Mouse (Mus musculus): ENCODE measurements around the gene Klc2. TPM values are rescaled to one million over a fixed set of nuclear protein-coding genes. Genes with fewer than 3 reads are reported as not detected.

The Klc2 gene
- polyA plus RNA-seq, 1 experiment from 2014 or later: 24.5 TPM

- no peaks in the 10 kb centered on the region for H3K36me3 ChIP-seq (ENCODE audit: control insufficient read depth, insufficient read depth, low read length)
- H3K27ac ChIP-seq (ENCODE audit: low read depth, low read length): peak overlapping the region; percentile 64
- peaks cover 29% of the 10 kb centered on the region for H3K4me1 ChIP-seq (ENCODE audit: control insufficient read depth, insufficient read depth, low read length)
- H3K27me3 ChIP-seq (ENCODE audit: control insufficient read depth, insufficient read depth, low read length): peaks cover 12% of the 10 kb centered on the region
- H3K9ac ChIP-seq (ENCODE audit: low read depth, low read length): peak overlapping the region; percentile 51; the same call in 1 of the 2 replicates
- peak overlapping the region; percentile 52 for H3K4me2 ChIP-seq (replicated peaks; ENCODE audit: low read depth, low read length)
- no peaks in the 10 kb centered on the region for H3K9me3 ChIP-seq (ENCODE audit: control insufficient read depth, low read length)
- H3K4me3 ChIP-seq (ENCODE audit: low read length): peak overlapping the region; percentile 46
- ATAC-seq (ENCODE audit: low FRiP score, low TSS enrichment): peak; percentile 24
- WGBS: 2% methylated on average over 20 of the region's 20 CpGs
Observed at GRCm38 (mm10) chr19:5072389-5073019, 45.9 kb downstream of the Klc2 start.

DNA sequence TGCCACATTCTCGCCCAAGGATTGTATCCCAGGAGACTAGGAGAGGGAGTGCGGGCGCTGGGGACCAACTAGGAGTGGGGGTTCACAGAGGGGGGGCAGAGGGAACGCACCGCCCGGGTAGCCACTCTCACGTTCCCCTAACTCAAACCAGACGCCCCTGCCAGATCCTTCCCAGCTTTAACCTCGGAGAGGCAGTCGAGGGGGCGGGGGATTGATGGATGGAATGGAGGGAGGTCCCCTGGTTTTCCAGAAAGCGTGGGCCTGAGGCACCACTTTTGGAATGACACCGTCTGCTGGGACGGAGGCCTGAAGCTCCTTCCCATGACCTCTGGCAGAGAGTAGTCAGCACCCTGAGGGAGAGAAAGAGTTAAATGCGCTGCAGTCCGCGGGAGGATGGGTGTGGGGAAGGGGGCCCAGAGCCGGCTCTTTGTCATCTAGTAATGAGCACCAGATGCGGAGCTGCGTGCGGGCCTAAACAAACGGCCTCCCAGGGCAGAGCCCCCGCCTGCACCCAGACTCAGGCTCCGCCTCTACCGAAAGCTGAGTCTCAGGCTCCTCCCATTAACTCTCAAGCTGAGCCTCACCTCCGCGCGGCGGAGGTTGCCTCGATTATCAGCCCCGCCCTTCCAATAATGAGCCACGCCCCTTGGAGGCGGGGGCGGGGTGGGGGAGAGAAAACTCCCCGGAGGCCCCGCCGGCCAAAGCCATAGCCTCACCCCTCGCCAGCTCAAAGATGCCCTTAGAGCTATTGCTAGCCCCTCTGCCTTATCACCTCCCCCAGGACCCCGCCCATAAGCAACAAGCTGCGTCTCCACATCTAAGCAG lies 46.6 kb downstream of the Klc2 start:
- Histone ChIP-seq H3K4me2 (replicated peaks; ENCODE audit: low read depth, low read length) (peak overlapping the region; percentile 52), H3K27me3 (ENCODE audit: control insufficient read depth, insufficient read depth, low read length) (peaks cover 12% of the 10 kb centered on the region), H3K4me1 (ENCODE audit: control insufficient read depth, insufficient read depth, low read length) (peaks cover 37% of the 10 kb centered on the region), H3K4me3 (ENCODE audit: low read length) (peak overlapping the region; percentile 46), H3K9ac (ENCODE audit: low read depth, low read length) (peak overlapping the region; percentile 51), H3K27ac (ENCODE audit: low read depth, low read length) (peak overlapping the region; percentile 82), H3K9me3 (ENCODE audit: control insufficient read depth, low read length) (no peaks in the 10 kb centered on the region), H3K36me3 (ENCODE audit: control insufficient read depth, insufficient read depth, low read length) (no peaks in the 10 kb centered on the region)
- peak; percentile 84 for ATAC-seq (ENCODE audit: low FRiP score, low TSS enrichment)
- 2% methylated on average over 40 of the region's 40 CpGs for WGBS

DNA sequence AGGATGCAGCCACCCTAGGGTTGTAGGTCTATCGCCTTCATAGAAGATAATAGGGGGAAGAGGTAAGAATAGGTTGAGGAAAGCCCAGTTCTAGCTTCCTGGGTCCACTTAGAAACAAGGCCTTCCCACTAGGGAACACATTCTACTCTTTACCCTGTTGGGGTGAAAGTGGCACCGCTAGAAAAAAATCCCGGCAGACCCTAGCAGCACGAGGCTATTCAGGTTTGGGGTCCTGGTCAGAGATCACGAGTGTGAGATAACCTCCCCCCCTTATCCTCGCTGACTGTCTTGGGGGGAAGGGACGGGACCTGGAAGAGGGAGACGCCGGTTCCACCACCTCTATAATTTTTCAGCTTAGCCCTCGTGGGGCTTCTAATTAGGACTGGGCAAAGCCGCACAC lies 47.3 kb downstream of the Klc2 start:
- peaks cover 37% of the 10 kb centered on the region for H3K4me1 ChIP-seq (ENCODE audit: control insufficient read depth, insufficient read depth, low read length)
- H3K9ac ChIP-seq (ENCODE audit: low read depth, low read length): peak overlapping the region; percentile 51
- H3K27ac ChIP-seq (ENCODE audit: low read depth, low read length): peak overlapping the region; percentile 82
- 12% methylated on average over 11 of the region's 11 CpGs for WGBS
- peak overlapping the region; percentile 52 for H3K4me2 ChIP-seq (replicated peaks; ENCODE audit: low read depth, low read length)
- ATAC-seq (ENCODE audit: low FRiP score, low TSS enrichment): no peak
- H3K36me3 ChIP-seq (ENCODE audit: control insufficient read depth, insufficient read depth, low read length): no peaks in the 10 kb centered on the region
- H3K9me3 ChIP-seq (ENCODE audit: control insufficient read depth, low read length): no peaks in the 10 kb centered on the region
- peak overlapping the region; percentile 46 for H3K4me3 ChIP-seq (ENCODE audit: low read length)
- H3K27me3 ChIP-seq (ENCODE audit: control insufficient read depth, insufficient read depth, low read length): peaks cover 12% of the 10 kb centered on the region

DNA sequence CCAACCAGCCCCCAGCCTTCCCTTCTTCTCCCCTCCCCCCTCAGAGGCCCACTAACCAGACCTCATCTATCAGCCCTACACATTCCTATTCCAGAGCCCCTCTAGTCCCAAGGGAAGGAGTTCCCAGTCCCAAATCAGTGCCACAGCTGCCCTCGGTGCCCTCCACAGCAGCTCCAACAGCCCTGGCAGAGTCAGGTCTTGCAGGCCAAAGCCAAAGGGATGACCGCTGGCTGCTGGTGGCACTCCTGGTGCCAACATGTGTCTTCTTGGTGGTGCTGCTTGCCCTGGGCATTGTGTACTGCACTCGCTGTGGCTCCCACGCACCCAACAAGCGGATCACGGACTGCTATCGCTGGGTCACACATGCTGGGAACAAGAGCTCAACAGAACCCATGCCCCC lies 48.4 kb downstream of the Klc2 start:
- no peak for ATAC-seq (ENCODE audit: low FRiP score, low TSS enrichment)
- Histone ChIP-seq H3K9me3 (ENCODE audit: control insufficient read depth, low read length) (no peaks in the 10 kb centered on the region), H3K27me3 (ENCODE audit: control insufficient read depth, insufficient read depth, low read length) (peaks cover 9% of the 10 kb centered on the region), H3K4me3 (ENCODE audit: low read length) (peak overlapping the region; percentile 46), H3K9ac (ENCODE audit: low read depth, low read length) (peak overlapping the region; percentile 51; the same call in 1 of the 2 replicates), H3K4me2 (replicated peaks; ENCODE audit: low read depth, low read length) (peak overlapping the region; percentile 52), H3K36me3 (ENCODE audit: control insufficient read depth, insufficient read depth, low read length) (no peaks in the 10 kb centered on the region), H3K27ac (ENCODE audit: low read depth, low read length) (peak overlapping the region; percentile 42; the same call in 1 of the 2 replicates), H3K4me1 (ENCODE audit: control insufficient read depth, insufficient read depth, low read length) (peaks cover 45% of the 10 kb centered on the region)
- 82% methylated on average over 7 of the region's 7 CpGs for WGBS

DNA sequence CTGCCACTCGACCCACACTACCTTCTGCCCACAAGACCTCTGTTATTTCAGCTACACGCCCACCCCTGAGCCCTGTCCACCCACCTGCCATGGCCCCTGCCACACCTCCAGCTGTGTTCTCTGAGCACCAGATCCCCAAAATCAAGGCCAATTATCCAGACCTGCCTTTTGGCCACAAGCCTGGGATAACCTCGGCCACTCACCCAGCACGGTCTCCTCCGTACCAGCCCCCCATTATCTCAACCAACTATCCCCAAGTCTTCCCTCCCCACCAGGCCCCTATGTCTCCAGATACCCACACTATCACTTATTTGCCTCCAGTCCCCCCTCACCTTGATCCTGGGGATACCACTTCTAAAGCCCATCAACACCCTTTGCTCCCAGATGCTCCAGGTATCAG lies 48.9 kb downstream of the Klc2 start:
- peak overlapping the region; percentile 46 for H3K4me3 ChIP-seq (ENCODE audit: low read length)
- H3K9ac ChIP-seq (ENCODE audit: low read depth, low read length): no peak overlapping the region
- peaks cover 47% of the 10 kb centered on the region for H3K4me1 ChIP-seq (ENCODE audit: control insufficient read depth, insufficient read depth, low read length)
- no peaks in the 10 kb centered on the region for H3K36me3 ChIP-seq (ENCODE audit: control insufficient read depth, insufficient read depth, low read length)
- 78% methylated on average over 5 of the region's 5 CpGs for WGBS
- peaks cover 9% of the 10 kb centered on the region for H3K27me3 ChIP-seq (ENCODE audit: control insufficient read depth, insufficient read depth, low read length)
- H3K9me3 ChIP-seq (ENCODE audit: control insufficient read depth, low read length): no peaks in the 10 kb centered on the region
- peak overlapping the region; percentile 52 for H3K4me2 ChIP-seq (replicated peaks; ENCODE audit: low read depth, low read length)
- no peak for ATAC-seq (ENCODE audit: low FRiP score, low TSS enrichment)
- no peak overlapping the region for H3K27ac ChIP-seq (ENCODE audit: low read depth, low read length)

DNA sequence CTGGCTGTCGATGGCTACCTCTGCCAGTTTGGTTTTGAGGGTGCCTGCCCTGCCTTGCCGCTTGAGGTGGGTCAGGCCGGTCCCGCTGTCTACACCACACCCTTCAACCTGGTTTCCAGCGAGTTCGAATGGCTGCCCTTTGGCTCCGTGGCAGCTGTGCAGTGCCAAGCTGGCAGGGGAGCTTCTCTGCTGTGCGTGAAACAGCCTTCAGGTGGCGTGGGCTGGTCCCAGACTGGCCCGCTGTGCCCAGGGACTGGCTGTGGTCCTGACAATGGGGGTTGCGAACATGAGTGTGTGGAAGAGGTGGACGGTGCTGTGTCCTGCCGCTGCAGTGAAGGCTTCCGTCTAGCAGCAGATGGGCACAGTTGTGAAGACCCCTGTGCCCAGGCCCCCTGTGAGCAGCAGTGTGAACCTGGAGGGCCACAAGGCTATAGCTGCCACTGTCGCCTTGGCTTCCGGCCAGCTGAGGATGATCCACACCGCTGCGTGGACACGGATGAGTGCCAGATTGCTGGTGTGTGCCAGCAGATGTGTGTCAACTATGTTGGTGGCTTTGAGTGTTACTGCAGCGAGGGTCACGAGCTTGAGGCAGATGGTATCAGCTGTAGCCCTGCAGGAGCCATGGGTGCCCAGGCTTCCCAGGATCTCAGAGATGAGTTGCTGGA lies 49.7 kb downstream of the Klc2 start:
- H3K4me2 ChIP-seq (replicated peaks; ENCODE audit: low read depth, low read length): peak overlapping the region; percentile 52
- ATAC-seq (ENCODE audit: low FRiP score, low TSS enrichment): no peak
- H3K36me3 ChIP-seq (ENCODE audit: control insufficient read depth, insufficient read depth, low read length): no peaks in the 10 kb centered on the region
- 38% methylated on average over 21 of the region's 21 CpGs for WGBS
- H3K4me1 ChIP-seq (ENCODE audit: control insufficient read depth, insufficient read depth, low read length): peaks cover 47% of the 10 kb centered on the region
- peak overlapping the region; percentile 21; the same call in 1 of the 2 replicates for H3K27ac ChIP-seq (ENCODE audit: low read depth, low read length)
- H3K9ac ChIP-seq (ENCODE audit: low read depth, low read length): peak overlapping the region; percentile 50
- peak overlapping the region; percentile 46 for H3K4me3 ChIP-seq (ENCODE audit: low read length)
- no peaks in the 10 kb centered on the region for H3K9me3 ChIP-seq (ENCODE audit: control insufficient read depth, low read length)
- H3K27me3 ChIP-seq (ENCODE audit: control insufficient read depth, insufficient read depth, low read length): peaks cover 9% of the 10 kb centered on the region

GRCm38 (mm10) chr19:5067867-5068569 lies 50.3 kb downstream of the Klc2 start, which contains the start of gene Cd248:
Gene Cd248 (plus strand): TSS chr19:5068078.
- WGBS: 2% methylated on average over 49 of the region's 56 CpGs
- H3K36me3 ChIP-seq (ENCODE audit: control insufficient read depth, insufficient read depth, low read length): no peaks in the 10 kb centered on the region
- peak; percentile 41 for ATAC-seq (ENCODE audit: low FRiP score, low TSS enrichment)
- H3K4me2 ChIP-seq (replicated peaks; ENCODE audit: low read depth, low read length): peak within 1 kb of the TSS; percentile 52
- H3K27ac ChIP-seq (ENCODE audit: low read depth, low read length): peak within 1 kb of the TSS; percentile 89
- peak within 1 kb of the TSS; percentile 50 for H3K9ac ChIP-seq (ENCODE audit: low read depth, low read length)
- H3K4me3 ChIP-seq (ENCODE audit: low read length): peak within 1 kb of the TSS; percentile 46
- H3K27me3 ChIP-seq (ENCODE audit: control insufficient read depth, insufficient read depth, low read length): peaks cover 9% of the 10 kb centered on the region
- no peaks in the 10 kb centered on the region for H3K9me3 ChIP-seq (ENCODE audit: control insufficient read depth, low read length)
- H3K4me1 ChIP-seq (ENCODE audit: control insufficient read depth, insufficient read depth, low read length): peaks cover 47% of the 10 kb centered on the region

GRCm38 (mm10) chr19:5067040-5067799 lies 51.1 kb downstream of the Klc2 start:
- ATAC-seq (ENCODE audit: low FRiP score, low TSS enrichment): no peak
- no peaks in the 10 kb centered on the region for H3K9me3 ChIP-seq (ENCODE audit: control insufficient read depth, low read length)
- peak overlapping the region; percentile 89 for H3K27ac ChIP-seq (ENCODE audit: low read depth, low read length)
- H3K36me3 ChIP-seq (ENCODE audit: control insufficient read depth, insufficient read depth, low read length): no peaks in the 10 kb centered on the region
- H3K9ac ChIP-seq (ENCODE audit: low read depth, low read length): peak overlapping the region; percentile 50; the same call in 1 of the 2 replicates
- 7% methylated on average over 15 of the region's 15 CpGs for WGBS
- peak overlapping the region; percentile 52 for H3K4me2 ChIP-seq (replicated peaks; ENCODE audit: low read depth, low read length)
- peak overlapping the region; percentile 46 for H3K4me3 ChIP-seq (ENCODE audit: low read length)
- H3K4me1 ChIP-seq (ENCODE audit: control insufficient read depth, insufficient read depth, low read length): peaks cover 42% of the 10 kb centered on the region
- peaks cover 9% of the 10 kb centered on the region for H3K27me3 ChIP-seq (ENCODE audit: control insufficient read depth, insufficient read depth, low read length)

All from kidney, embryonic 14.5 days (tissue).